Mouse (Mus musculus): Measurements from ENCODE around the gene Mgat5. TPM values are rescaled to one million over a fixed set of nuclear protein-coding genes. Genes with fewer than 3 reads are reported as not detected.

Mgat5 gene
- total and polyA plus RNA-seq, 2 experiments = 1.9 to 3.8 TPM

- WGBS = 95% methylated on average over 13 of the region's 13 CpGs
- Histone ChIP-seq H3K9ac (ENCODE audit: low read depth, low read length) (no peak overlapping the region), H3K4me1 (ENCODE audit: control insufficient read depth, insufficient read depth, low read length) (no peaks in the 10 kb centered on the region; the same call in 1 of the 2 replicates), H3K36me3 (ENCODE audit: control insufficient read depth, insufficient read depth, low read length) (no peaks in the 10 kb centered on the region), H3K79me2 (ENCODE audit: control insufficient read depth, insufficient read depth, low read length) (no peaks in the 10 kb centered on the region), H3K27ac (replicated peaks; ENCODE audit: insufficient read depth, low read depth, low read length) (no peak overlapping the region), H3K27me3 (ENCODE audit: control insufficient read depth, insufficient read depth, low read length) (no peaks in the 10 kb centered on the region), H3K4me3 (ENCODE audit: insufficient read depth, low read depth, low read length) (no peak overlapping the region)
- TF ChIP-seq POLR2A (IDR thresholded peaks at IDR 0.05; ENCODE audit: extremely low read depth, insufficient read depth, low read length) (no peak), CTCF (IDR thresholded peaks at IDR 0.05; ENCODE audit: low read depth, low read length) (no peak)
- DNase-seq (ENCODE audit: extremely low read depth, low read depth, low spot score) = no peak
These were observed 111.2 kb downstream of the Mgat5 start for GRCm38 (mm10) chr1:127315763-127316627.

DNA sequence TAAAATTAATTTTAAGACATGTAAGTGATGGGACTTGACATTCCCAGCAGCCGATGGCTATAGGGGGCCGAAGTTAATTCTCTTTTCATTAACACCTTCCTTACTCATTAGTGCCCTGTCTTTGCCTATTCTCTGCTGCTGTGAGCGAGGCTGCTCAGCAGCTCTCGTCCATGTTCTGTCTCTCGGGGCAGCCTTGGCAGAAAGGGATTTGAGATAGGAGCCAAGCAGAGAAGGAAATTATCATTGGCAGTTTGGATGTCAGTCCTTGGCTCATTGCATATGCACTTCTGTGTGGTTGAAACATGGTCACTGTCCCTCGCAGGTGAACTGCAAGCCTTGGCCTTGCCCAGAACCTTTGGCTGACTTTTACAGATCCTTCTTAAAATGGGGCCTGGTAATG lies 111.8 kb downstream of the Mgat5 start:
- WGBS = 94% methylated on average over 6 of the region's 6 CpGs
- Histone ChIP-seq H3K27me3 (ENCODE audit: control insufficient read depth, insufficient read depth, low read length) (no peaks in the 10 kb centered on the region), H3K4me3 (ENCODE audit: insufficient read depth, low read depth, low read length) (no peak overlapping the region), H3K79me2 (ENCODE audit: control insufficient read depth, insufficient read depth, low read length) (no peaks in the 10 kb centered on the region), H3K36me3 (ENCODE audit: control insufficient read depth, insufficient read depth, low read length) (no peaks in the 10 kb centered on the region), H3K27ac (replicated peaks; ENCODE audit: insufficient read depth, low read depth, low read length) (no peak overlapping the region), H3K4me1 (ENCODE audit: control insufficient read depth, insufficient read depth, low read length) (no peaks in the 10 kb centered on the region; the same call in 1 of the 2 replicates), H3K9ac (ENCODE audit: low read depth, low read length) (no peak overlapping the region)
- no peak for DNase-seq (ENCODE audit: extremely low read depth, low read depth, low spot score)
- TF ChIP-seq POLR2A (IDR thresholded peaks at IDR 0.05; ENCODE audit: extremely low read depth, insufficient read depth, low read length) = no peak

DNA sequence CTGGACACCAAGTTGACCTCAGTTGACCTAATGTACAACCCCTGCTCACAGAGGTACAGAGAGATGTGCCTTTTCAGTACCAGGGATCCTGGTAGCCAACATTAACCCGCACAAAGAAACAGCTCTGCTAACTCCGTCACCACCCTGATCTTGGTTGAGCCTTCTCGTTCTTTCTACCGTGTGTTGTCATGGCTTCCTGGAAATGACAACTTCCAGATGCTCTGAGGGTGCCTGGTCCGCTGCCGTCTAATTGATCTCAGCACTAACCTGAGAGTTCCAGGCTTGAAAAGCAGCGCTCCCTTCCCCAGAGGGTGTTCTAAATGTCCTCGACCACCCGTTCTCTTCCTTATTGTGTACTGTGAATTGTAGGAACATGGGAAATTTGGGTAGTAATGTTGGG lies 112.7 kb downstream of the Mgat5 start:
- H3K4me1 ChIP-seq (ENCODE audit: control insufficient read depth, insufficient read depth, low read length) = no peaks in the 10 kb centered on the region; the same call in 1 of the 2 replicates
- H3K27ac ChIP-seq (replicated peaks; ENCODE audit: insufficient read depth, low read depth, low read length) = no peak overlapping the region
- H3K27me3 ChIP-seq (ENCODE audit: control insufficient read depth, insufficient read depth, low read length) = no peaks in the 10 kb centered on the region
- H3K4me3 ChIP-seq (ENCODE audit: insufficient read depth, low read depth, low read length) = no peak overlapping the region
- TF ChIP-seq CTCF (IDR thresholded peaks at IDR 0.05; ENCODE audit: low read depth, low read length) (no peak), POLR2A (IDR thresholded peaks at IDR 0.05; ENCODE audit: extremely low read depth, insufficient read depth, low read length) (no peak)
- 94% methylated on average over 9 of the region's 9 CpGs for WGBS
- no peaks in the 10 kb centered on the region for H3K79me2 ChIP-seq (ENCODE audit: control insufficient read depth, insufficient read depth, low read length)
- no peaks in the 10 kb centered on the region for H3K36me3 ChIP-seq (ENCODE audit: control insufficient read depth, insufficient read depth, low read length)
- no peak for DNase-seq (ENCODE audit: extremely low read depth, low read depth, low spot score)
- H3K9ac ChIP-seq (ENCODE audit: low read depth, low read length) = no peak overlapping the region

GRCm38 (mm10) chr1:127318486-127318885 lies 113.7 kb downstream of the Mgat5 start:
- H3K27me3 ChIP-seq (ENCODE audit: control insufficient read depth, insufficient read depth, low read length) = no peaks in the 10 kb centered on the region
- no peaks in the 10 kb centered on the region; the same call in 1 of the 2 replicates for H3K4me1 ChIP-seq (ENCODE audit: control insufficient read depth, insufficient read depth, low read length)
- no peaks in the 10 kb centered on the region for H3K79me2 ChIP-seq (ENCODE audit: control insufficient read depth, insufficient read depth, low read length)
- H3K9ac ChIP-seq (ENCODE audit: low read depth, low read length) = no peak overlapping the region
- DNase-seq (ENCODE audit: extremely low read depth, low read depth, low spot score) = no peak
- H3K4me3 ChIP-seq (ENCODE audit: insufficient read depth, low read depth, low read length) = no peak overlapping the region
- TF ChIP-seq POLR2A (IDR thresholded peaks at IDR 0.05; ENCODE audit: extremely low read depth, insufficient read depth, low read length) = no peak
- no peak for TF ChIP-seq CTCF (IDR thresholded peaks at IDR 0.05; ENCODE audit: low read depth, low read length)
- no peak overlapping the region for H3K27ac ChIP-seq (replicated peaks; ENCODE audit: insufficient read depth, low read depth, low read length)
- H3K36me3 ChIP-seq (ENCODE audit: control insufficient read depth, insufficient read depth, low read length) = no peaks in the 10 kb centered on the region
- WGBS = 73% methylated on average over 7 of the region's 7 CpGs

DNA sequence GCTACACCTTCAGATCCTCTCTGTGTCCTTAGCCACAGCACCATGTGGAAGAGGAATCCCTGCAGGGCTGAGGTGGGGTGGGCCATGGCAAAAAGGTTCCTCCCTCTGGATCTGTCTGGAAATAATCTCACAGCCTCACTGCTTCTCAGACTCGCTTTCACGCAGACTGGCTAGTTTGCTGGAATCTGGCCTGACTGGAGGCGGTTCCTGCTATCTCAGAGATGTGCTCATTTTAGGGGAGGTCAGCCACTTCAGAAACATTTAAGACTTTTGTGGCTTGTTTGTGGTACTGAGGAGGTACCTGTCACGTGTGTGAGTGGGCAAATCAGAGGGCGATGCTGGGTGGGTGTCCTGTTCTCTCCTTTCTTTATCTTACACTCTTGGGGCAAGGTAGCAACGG lies 115.0 kb downstream of the Mgat5 start:
- H3K79me2 ChIP-seq (ENCODE audit: control insufficient read depth, insufficient read depth, low read length) = no peaks in the 10 kb centered on the region
- no peaks in the 10 kb centered on the region for H3K27me3 ChIP-seq (ENCODE audit: control insufficient read depth, insufficient read depth, low read length)
- H3K27ac ChIP-seq (replicated peaks; ENCODE audit: insufficient read depth, low read depth, low read length) = no peak overlapping the region
- TF ChIP-seq POLR2A (IDR thresholded peaks at IDR 0.05; ENCODE audit: extremely low read depth, insufficient read depth, low read length) (no peak), CTCF (IDR thresholded peaks at IDR 0.05; ENCODE audit: low read depth, low read length) (no peak)
- WGBS = 87% methylated on average over 6 of the region's 6 CpGs
- no peaks in the 10 kb centered on the region; the same call in 1 of the 2 replicates for H3K4me1 ChIP-seq (ENCODE audit: control insufficient read depth, insufficient read depth, low read length)
- no peak for DNase-seq (ENCODE audit: extremely low read depth, low read depth, low spot score)
- no peak overlapping the region for H3K4me3 ChIP-seq (ENCODE audit: insufficient read depth, low read depth, low read length)
- H3K9ac ChIP-seq (ENCODE audit: low read depth, low read length) = no peak overlapping the region
- H3K36me3 ChIP-seq (ENCODE audit: control insufficient read depth, insufficient read depth, low read length) = no peaks in the 10 kb centered on the region

GRCm38 (mm10) chr1:127320956-127321355 lies 116.1 kb downstream of the Mgat5 start:
- DNase-seq (ENCODE audit: extremely low read depth, low read depth, low spot score) = no peak
- WGBS = 79% methylated on average over 10 of the region's 10 CpGs
- TF ChIP-seq POLR2A (IDR thresholded peaks at IDR 0.05; ENCODE audit: extremely low read depth, insufficient read depth, low read length) (no peak), CTCF (IDR thresholded peaks at IDR 0.05; ENCODE audit: low read depth, low read length) (no peak)
- no peaks in the 10 kb centered on the region for H3K4me1 ChIP-seq (ENCODE audit: control insufficient read depth, insufficient read depth, low read length)
- no peak overlapping the region for H3K9ac ChIP-seq (ENCODE audit: low read depth, low read length)
- H3K79me2 ChIP-seq (ENCODE audit: control insufficient read depth, insufficient read depth, low read length) = no peaks in the 10 kb centered on the region
- H3K27me3 ChIP-seq (ENCODE audit: control insufficient read depth, insufficient read depth, low read length) = no peaks in the 10 kb centered on the region
- H3K27ac ChIP-seq (replicated peaks; ENCODE audit: insufficient read depth, low read depth, low read length) = no peak overlapping the region
- no peaks in the 10 kb centered on the region for H3K36me3 ChIP-seq (ENCODE audit: control insufficient read depth, insufficient read depth, low read length)
- H3K4me3 ChIP-seq (ENCODE audit: insufficient read depth, low read depth, low read length) = no peak overlapping the region

Data from liver, adult 2 months (tissue).